Mouse (Mus musculus): Measurements from ENCODE around the gene Agpat4. TPM values are rescaled to one million over a fixed set of nuclear protein-coding genes. Genes with fewer than 3 reads are reported as not detected.

Gene Agpat4
- polyA plus RNA-seq, 2 experiments = 22.1 to 23.7 TPM

- H3K9ac ChIP-seq (ENCODE audit: low read depth, low read length, severe bottlenecking) = no peak overlapping the region
- H3K36me3 ChIP-seq (ENCODE audit: control insufficient read depth, insufficient read depth, low read length) = no peaks in the 10 kb centered on the region
- ATAC-seq (ENCODE audit: low FRiP score, low read depth) = no peak
- no peak overlapping the region for H3K4me2 ChIP-seq (replicated peaks; ENCODE audit: low read depth, low read length, severe bottlenecking)
- H3K4me3 ChIP-seq (replicated peaks; ENCODE audit: low read length) = no peak overlapping the region
- 56% methylated on average over 10 of the region's 10 CpGs for WGBS
- no peaks in the 10 kb centered on the region for H3K27me3 ChIP-seq (ENCODE audit: control insufficient read depth, insufficient read depth, low read length)
- H3K4me1 ChIP-seq (ENCODE audit: control insufficient read depth, insufficient read depth, low read length) = peaks cover 43% of the 10 kb centered on the region
- no peak for TF ChIP-seq POLR2A (IDR thresholded peaks at IDR 0.05; ENCODE audit: borderline replicate concordance, extremely low read depth, insufficient read depth, insufficient read length)
- H3K27ac ChIP-seq (replicated peaks; ENCODE audit: low read depth, low read length) = no peak overlapping the region
- H3K9me3 ChIP-seq (ENCODE audit: control insufficient read depth, low read length) = no peaks in the 10 kb centered on the region
- no peak for DNase-seq (ENCODE audit: low spot score)
Observed at GRCm38 (mm10) chr17:12205015-12205693, 86.7 kb downstream of the Agpat4 start.

- DNase-seq (ENCODE audit: low spot score) (no peak), ATAC-seq (ENCODE audit: low FRiP score, low read depth) (no peak)
- H3K27me3 ChIP-seq (ENCODE audit: control insufficient read depth, insufficient read depth, low read length) = no peaks in the 10 kb centered on the region
- 20% methylated on average over 4 of the region's 4 CpGs for WGBS
- H3K9ac ChIP-seq (ENCODE audit: low read depth, low read length, severe bottlenecking) = no peak overlapping the region
- no peaks in the 10 kb centered on the region for H3K9me3 ChIP-seq (ENCODE audit: control insufficient read depth, low read length)
- no peak overlapping the region for H3K27ac ChIP-seq (replicated peaks; ENCODE audit: low read depth, low read length)
- H3K4me1 ChIP-seq (ENCODE audit: control insufficient read depth, insufficient read depth, low read length) = peaks cover 38% of the 10 kb centered on the region
- H3K4me2 ChIP-seq (replicated peaks; ENCODE audit: low read depth, low read length, severe bottlenecking) = no peak overlapping the region
- no peak overlapping the region for H3K4me3 ChIP-seq (replicated peaks; ENCODE audit: low read length)
- no peak for TF ChIP-seq POLR2A (IDR thresholded peaks at IDR 0.05; ENCODE audit: borderline replicate concordance, extremely low read depth, insufficient read depth, insufficient read length)
- H3K36me3 ChIP-seq (ENCODE audit: control insufficient read depth, insufficient read depth, low read length) = peaks cover 2% of the 10 kb centered on the region; the same call in 1 of the 2 replicates
Observed at GRCm38 (mm10) chr17:12205694-12206075, 87.2 kb downstream of the Agpat4 start.

GRCm38 (mm10) chr17:12206248-12206647 lies 87.7 kb downstream of the Agpat4 start:
- peaks cover 34% of the 10 kb centered on the region for H3K4me1 ChIP-seq (ENCODE audit: control insufficient read depth, insufficient read depth, low read length)
- no peak overlapping the region for H3K4me2 ChIP-seq (replicated peaks; ENCODE audit: low read depth, low read length, severe bottlenecking)
- no peaks in the 10 kb centered on the region for H3K9me3 ChIP-seq (ENCODE audit: control insufficient read depth, low read length)
- TF ChIP-seq POLR2A (IDR thresholded peaks at IDR 0.05; ENCODE audit: borderline replicate concordance, extremely low read depth, insufficient read depth, insufficient read length) = no peak
- WGBS = 69% methylated on average over 3 of the region's 3 CpGs
- H3K27ac ChIP-seq (replicated peaks; ENCODE audit: low read depth, low read length) = no peak overlapping the region
- peaks cover 3% of the 10 kb centered on the region; the same call in 1 of the 2 replicates for H3K36me3 ChIP-seq (ENCODE audit: control insufficient read depth, insufficient read depth, low read length)
- no peaks in the 10 kb centered on the region for H3K27me3 ChIP-seq (ENCODE audit: control insufficient read depth, insufficient read depth, low read length)
- ATAC-seq (ENCODE audit: low FRiP score, low read depth) (no peak), DNase-seq (ENCODE audit: low spot score) (no peak)
- H3K9ac ChIP-seq (ENCODE audit: low read depth, low read length, severe bottlenecking) = no peak overlapping the region
- no peak overlapping the region for H3K4me3 ChIP-seq (replicated peaks; ENCODE audit: low read length)

- H3K4me1 ChIP-seq (ENCODE audit: control insufficient read depth, insufficient read depth, low read length) = peaks cover 33% of the 10 kb centered on the region
- WGBS = 32% methylated on average over 1 of the region's 1 CpGs
- peaks cover 11% of the 10 kb centered on the region for H3K36me3 ChIP-seq (ENCODE audit: control insufficient read depth, insufficient read depth, low read length)
- H3K9me3 ChIP-seq (ENCODE audit: control insufficient read depth, low read length) = no peaks in the 10 kb centered on the region
- H3K27me3 ChIP-seq (ENCODE audit: control insufficient read depth, insufficient read depth, low read length) = no peaks in the 10 kb centered on the region
- H3K9ac ChIP-seq (ENCODE audit: low read depth, low read length, severe bottlenecking) = no peak overlapping the region
- ATAC-seq (ENCODE audit: low FRiP score, low read depth) = no peak
- no peak overlapping the region for H3K4me3 ChIP-seq (replicated peaks; ENCODE audit: low read length)
- no peak for DNase-seq (ENCODE audit: low spot score)
- no peak overlapping the region for H3K27ac ChIP-seq (replicated peaks; ENCODE audit: low read depth, low read length)
- TF ChIP-seq POLR2A (IDR thresholded peaks at IDR 0.05; ENCODE audit: borderline replicate concordance, extremely low read depth, insufficient read depth, insufficient read length) = no peak
- H3K4me2 ChIP-seq (replicated peaks; ENCODE audit: low read depth, low read length, severe bottlenecking) = no peak overlapping the region
Observed at GRCm38 (mm10) chr17:12207022-12207548, 88.6 kb downstream of the Agpat4 start.

GRCm38 (mm10) chr17:12209481-12209880 lies 91.0 kb downstream of the Agpat4 start:
- Histone ChIP-seq H3K27me3 (ENCODE audit: control insufficient read depth, insufficient read depth, low read length) (no peaks in the 10 kb centered on the region), H3K4me3 (replicated peaks; ENCODE audit: low read length) (no peak overlapping the region), H3K27ac (replicated peaks; ENCODE audit: low read depth, low read length) (no peak overlapping the region), H3K4me1 (ENCODE audit: control insufficient read depth, insufficient read depth, low read length) (peaks cover 25% of the 10 kb centered on the region), H3K36me3 (ENCODE audit: control insufficient read depth, insufficient read depth, low read length) (peaks cover 30% of the 10 kb centered on the region), H3K9me3 (ENCODE audit: control insufficient read depth, low read length) (no peaks in the 10 kb centered on the region), H3K9ac (ENCODE audit: low read depth, low read length, severe bottlenecking) (no peak overlapping the region), H3K4me2 (replicated peaks; ENCODE audit: low read depth, low read length, severe bottlenecking) (no peak overlapping the region)
- ATAC-seq (ENCODE audit: low FRiP score, low read depth) = no peak
- no peak for TF ChIP-seq POLR2A (IDR thresholded peaks at IDR 0.05; ENCODE audit: borderline replicate concordance, extremely low read depth, insufficient read depth, insufficient read length)
- 85% methylated on average over 4 of the region's 4 CpGs for WGBS
- DNase-seq (ENCODE audit: low spot score) = no peak

Measured in limb, embryonic 14.5 days (tissue).